Mouse (Mus musculus): ENCODE measurements at regions not wholly inside any gene's neighbourhood (a gene's known extent, or its start where the extent isn't known, plus 50 kb on each side); places are given as distances from the start of the nearest gene placed in this dataset.

- no peak for DNase-seq
Measured at GRCm38 (mm10) chr11:82668026-82668425, 96.1 kb downstream of the Cct6b start.

GRCm38 (mm10) chr11:82664076-82664475, 100.0 kb downstream of the Cct6b start:
- no peak for DNase-seq

GRCm38 (mm10) chr11:82662086-82662485, 102.0 kb downstream of the Cct6b start:
- no peak for DNase-seq

- DNase-seq, result no peak
Measured at GRCm38 (mm10) chr11:82651751-82652150, 112.4 kb downstream of the Cct6b start.

DNA sequence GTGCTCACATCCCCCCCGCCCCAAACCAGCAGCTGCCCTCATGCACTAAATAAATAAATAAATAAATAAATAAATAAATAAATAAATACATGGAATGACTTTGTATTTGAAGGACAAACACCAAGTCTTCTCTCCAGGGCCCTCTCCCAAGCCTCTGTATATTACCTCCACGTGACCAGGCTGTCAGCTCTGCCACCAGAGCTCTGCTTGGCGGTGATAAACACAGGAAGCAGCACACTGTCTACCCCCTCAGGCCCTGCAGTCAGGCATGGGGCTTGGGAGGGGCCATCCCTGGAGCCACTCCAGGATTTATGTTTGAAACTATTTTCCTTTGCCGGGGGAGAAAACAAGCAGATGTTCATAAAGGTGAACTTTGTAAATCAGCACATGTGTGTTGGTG, 125.6 kb downstream of the Cct6b start:
- DNase-seq, result no peak

DNA sequence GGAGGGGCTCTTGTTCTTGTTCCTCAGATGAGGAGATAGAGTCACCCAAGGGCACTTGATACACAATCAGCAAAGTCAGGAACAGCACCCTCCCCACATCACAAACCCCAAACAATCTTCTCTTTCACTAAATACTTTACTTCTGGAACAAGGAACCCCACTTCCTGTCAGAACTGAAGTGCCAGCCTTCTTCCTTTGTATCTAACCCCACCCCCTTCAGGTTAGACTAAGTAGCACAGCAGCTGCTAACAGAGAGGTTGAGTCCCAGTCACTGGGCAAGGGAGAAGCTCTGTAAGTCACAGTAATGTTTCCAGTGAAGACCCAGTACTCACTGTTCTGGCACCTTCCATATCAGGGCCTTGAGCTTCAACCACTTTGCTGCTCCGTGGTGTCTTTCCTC, 131.9 kb downstream of the Cct6b start:
- DNase-seq, result no peak

GRCm38 (mm10) chr11:82631387-82631786, 132.7 kb downstream of the Cct6b start:
- no peak for DNase-seq

GRCm38 (mm10) chr11:82626501-82627111, 137.5 kb downstream of the Cct6b start:
- DNase-seq, result no peak

GRCm38 (mm10) chr11:82621061-82621460, 143.1 kb downstream of the Cct6b start:
- DNase-seq, result no peak

DNA sequence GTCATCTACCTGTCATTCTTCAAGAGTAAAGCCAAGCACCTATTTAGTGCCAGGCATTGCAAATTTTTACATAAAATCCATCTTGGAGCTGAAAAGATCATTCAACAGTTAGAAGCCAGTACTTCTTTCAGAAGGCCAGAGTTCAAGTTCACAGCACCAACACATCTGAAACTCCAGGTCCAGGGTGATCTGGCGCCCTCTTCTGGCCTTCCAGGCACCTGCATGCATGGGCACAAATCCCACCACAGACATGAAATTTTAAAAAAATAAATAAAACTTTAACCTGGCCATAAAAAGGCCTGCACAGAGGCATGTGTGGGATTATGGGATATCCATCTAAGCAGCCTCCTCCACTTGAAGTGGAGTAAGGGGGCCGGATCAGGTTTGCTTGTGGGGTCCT, 144.7 kb downstream of the Cct6b start:
- no peak for DNase-seq

DNA sequence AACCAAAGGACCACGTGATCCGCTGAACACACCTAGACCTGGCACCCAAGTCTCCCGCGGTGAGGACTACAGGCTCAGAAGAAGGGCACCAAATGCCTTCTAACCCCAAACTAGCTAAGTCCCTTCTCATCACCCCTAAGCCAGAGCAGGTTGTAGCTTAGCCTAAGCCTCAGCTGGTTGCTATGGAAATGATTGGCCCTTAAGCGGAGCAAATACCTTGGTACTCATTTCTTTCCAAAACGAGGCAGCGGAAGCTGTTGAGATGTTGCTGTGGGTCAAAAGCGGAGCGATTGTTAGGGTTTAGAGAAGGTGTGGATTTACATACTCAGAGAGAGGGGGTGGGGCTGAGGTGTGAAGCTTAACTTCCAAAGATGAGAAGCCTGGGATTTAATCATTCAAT, 145.7 kb downstream of the Cct6b start:
- no peak for DNase-seq

- no peak for DNase-seq
Measured at GRCm38 (mm10) chr11:82616856-82617255, 147.3 kb downstream of the Cct6b start.

DNA sequence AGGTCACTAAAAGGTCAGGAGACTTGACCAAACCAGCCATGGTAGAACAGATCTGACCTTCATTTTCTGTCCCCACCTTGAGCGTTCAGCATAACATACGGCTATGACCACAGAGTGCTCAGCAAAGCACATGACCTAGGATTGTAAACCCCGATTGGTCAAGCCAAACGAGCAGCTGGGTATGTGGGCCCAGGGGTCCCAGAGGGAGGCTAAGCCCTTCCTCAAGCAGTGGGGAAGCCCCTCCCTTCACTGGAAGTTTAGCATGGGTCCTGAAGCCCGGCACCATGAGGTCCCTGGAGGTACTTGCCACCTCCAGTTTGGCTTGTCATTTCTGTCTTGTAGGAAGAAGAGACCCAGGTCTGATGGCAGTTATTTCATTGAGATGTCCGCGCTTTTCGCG, 149.8 kb downstream of the Cct6b start:
- no peak for DNase-seq

GRCm38 (mm10) chr11:82613503-82613902, 150.6 kb downstream of the Cct6b start:
- peak; percentile 75 to 80 for DNase-seq

DNA sequence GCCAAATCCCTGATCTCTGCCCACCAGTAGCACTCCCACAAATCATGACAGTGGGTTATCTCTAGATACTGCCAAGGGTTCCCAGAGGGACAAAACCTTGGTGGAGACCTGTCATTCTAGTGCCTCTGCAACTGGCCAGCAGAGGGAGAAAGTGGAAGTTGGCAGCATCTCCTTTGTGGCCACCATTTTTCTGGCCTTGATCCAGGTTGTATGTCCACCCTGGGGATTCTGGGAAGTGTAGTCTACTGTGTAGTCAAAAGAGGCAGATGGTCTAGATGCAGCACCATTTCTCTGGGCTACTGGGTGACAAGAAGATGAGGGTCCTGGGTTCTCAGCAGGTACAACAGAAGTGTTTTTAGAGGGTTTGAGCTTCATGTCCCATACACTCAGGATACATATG, 152.1 kb downstream of the Cct6b start:
- peak; percentile 42 to 44 for DNase-seq

DNA sequence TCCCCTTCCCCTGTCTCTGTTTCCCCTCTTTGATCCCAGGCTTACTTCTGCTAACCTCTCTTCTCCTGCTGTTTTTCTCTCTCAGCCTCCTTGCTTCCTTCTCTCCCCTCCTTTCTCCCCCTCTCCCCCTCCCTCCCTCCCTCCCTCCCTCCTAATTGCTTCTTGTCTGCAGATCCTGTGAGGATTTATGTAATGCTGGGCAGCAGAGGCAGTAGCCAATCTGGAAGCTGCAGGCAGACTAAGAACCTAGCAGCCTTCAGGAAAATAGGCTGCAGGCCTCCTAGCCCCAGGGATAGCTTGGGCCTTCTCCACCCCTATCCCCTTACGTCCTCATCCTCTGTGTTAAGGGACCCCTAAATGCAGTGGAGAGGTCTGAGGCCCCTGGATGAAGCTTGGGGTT, 155.2 kb downstream of the Cct6b start:
- DNase-seq, result no peak

DNA sequence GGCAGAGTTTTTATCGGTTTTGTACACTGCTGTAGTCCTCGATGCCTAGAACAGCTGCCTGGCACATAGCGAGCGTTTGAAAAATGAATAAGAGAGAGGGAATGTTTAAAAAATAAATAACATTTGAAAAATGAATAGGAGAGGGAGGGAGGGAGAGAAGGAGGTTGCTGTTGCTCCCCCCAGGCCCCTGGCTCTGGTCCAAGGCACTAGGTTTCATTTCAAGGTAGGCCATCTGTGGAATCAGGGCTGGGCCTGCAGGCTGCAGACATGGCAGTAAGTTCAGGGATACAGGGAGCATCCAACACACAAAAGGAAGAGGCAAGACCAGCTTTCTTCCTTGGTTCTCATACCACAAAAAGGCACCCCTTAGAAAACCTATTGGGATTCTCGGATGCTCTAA, 156.5 kb downstream of the Cct6b start:
- DNase-seq, result peak; percentile 14 to 19

GRCm38 (mm10) chr11:82604251-82604835, 159.8 kb downstream of the Cct6b start:
- no peak for DNase-seq

DNA sequence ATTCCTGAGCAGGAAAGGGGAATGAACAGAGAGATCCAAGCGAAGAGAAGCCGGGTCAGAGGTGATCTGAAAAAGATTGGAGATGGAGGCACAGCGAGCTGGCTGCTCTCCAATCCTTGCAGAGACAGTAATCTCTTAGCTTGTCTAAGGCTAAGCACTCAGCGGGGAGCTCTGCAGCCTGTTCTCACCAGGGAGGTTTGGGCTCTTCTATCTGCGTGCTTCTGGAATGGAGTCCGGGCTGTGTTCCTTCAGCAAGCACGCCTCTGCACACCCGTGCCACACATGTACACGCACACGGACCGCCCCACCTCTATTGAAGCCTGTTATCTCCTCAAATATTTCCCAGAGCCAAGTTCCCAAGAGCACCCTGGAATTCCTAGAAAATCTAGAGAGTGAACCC, 161.3 kb downstream of the Cct6b start:
- peak; percentile 11 to 20 for DNase-seq

DNA sequence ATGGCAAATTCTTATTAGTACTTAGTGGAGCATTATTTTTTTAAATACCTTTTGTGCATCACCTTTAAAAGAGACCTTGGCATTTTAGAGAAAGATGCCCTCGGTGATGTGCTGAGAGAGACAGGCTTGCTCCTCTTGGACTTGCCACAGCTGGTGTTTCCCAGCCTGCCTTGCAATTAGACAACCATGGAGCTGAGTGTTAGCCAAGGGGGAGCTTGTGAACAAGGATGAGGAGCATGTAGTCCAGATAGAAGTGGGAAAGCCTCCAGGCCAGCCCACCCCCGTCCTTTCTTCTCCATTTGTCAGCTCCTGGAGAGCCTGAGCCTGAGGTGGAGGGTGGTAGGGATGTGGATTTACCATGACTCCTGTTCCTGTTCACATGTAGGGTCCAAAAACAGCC, 161.9 kb downstream of the Cct6b start:
- no peak for DNase-seq

- DNase-seq, result no peak
Measured at GRCm38 (mm10) chr11:82600151-82600550, 164.0 kb downstream of the Cct6b start.

- DNase-seq, result no peak
Measured at GRCm38 (mm10) chr11:82597757-82598156, 166.4 kb downstream of the Cct6b start.

- DNase-seq, result no peak
Measured at GRCm38 (mm10) chr11:82596801-82597200, 167.3 kb downstream of the Cct6b start.

- no peak for DNase-seq
Measured at GRCm38 (mm10) chr11:82589761-82590160, 174.4 kb downstream of the Cct6b start.

DNA sequence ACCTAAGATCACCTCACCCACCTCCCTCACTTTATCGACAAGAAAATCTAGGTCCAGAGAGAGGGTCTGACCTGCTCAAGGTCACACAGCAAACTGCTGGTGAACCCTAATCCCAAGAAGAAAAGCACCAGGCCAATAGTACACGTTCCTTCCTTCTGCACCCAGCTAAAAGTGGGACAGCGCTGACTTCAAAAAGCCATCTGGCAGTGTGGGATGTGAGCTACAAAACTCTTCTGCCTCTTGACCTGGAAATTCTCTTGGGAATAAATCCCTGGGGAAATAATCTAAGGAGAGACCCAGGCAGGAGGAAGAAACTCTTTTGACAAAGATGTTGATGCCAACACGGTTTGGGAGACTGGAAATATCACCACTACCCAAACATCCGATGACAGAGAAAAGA, 175.4 kb downstream of the Cct6b start:
- DNase-seq, result no peak
